Mouse (Mus musculus): ENCODE measurements at regions not wholly inside any gene's neighbourhood (a gene's known extent, or its start where the extent isn't known, plus 50 kb on each side); places are given as distances from the start of the nearest gene placed in this dataset.

DNA sequence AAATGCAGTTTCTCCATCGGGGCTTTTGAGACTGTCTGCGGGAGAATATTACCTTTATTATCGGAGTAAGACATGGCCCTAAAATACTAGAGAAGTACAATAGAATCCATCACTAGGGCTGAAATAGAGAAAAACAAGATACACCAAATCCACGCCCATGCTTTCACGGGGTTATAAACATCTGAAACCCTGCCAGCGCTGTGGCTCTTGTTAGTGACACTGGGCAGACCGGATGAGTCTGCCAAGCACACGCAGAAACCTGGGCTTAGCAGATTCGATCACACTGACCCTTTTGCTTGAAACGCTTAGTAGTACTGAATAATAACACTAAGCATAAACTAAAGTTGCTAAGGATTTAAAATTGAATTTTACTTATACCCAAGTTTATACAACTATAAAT lies 477.6 kb downstream of the Psat1 start:
- DNase-seq, result no peak

DNA sequence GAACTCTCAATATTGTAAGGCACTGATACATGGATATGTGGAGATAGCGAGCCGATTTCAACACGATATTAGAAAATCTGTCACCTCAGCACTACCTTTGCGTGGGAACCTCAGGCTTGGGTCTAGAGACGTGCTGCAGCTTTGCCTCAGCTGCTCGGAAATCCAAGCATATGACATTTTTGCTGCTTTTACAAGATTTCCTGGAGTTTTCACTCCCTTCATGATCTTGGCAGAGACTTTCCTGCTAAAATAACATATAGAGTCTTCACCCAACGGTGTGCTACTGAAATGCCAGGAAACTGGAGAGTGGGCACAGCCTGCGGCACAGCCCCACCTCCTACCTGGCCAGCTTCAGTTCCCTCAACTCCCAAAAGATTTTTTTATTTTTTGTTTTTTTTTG lies 480.4 kb downstream of the Psat1 start:
- no peak for DNase-seq

DNA sequence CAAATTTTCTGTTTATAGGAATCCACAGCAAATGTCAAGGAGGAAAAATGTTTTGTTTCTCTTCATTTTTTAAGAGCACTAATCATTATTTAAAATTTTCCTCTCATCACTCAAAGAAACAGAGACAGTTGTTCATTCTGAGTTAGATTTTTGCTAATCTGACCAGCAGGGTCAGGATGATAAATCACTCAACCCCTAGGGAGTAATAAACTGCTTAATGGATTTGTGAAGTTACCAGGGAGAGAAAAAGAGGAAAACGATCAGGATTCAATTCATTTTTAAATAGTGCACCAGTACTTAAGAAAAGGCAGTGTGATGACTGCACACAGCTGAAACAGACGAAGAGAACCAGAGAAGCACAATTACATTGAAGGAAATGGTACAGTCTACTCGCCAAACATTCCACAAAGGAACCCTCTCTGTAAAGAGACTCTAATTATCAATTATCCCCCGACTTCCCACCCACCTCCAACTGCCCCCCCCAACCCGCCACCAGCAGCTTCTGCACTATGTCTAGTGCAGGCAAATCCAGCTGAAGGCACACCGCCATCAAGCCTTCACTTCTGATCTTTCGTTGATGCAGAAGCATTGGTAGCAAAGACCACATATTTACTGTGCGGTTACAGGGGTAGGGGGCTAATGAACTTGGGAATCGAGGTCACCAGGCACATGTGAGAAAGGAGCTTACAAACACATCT lies 481.9 kb downstream of the Psat1 start:
- no peak for DNase-seq

DNA sequence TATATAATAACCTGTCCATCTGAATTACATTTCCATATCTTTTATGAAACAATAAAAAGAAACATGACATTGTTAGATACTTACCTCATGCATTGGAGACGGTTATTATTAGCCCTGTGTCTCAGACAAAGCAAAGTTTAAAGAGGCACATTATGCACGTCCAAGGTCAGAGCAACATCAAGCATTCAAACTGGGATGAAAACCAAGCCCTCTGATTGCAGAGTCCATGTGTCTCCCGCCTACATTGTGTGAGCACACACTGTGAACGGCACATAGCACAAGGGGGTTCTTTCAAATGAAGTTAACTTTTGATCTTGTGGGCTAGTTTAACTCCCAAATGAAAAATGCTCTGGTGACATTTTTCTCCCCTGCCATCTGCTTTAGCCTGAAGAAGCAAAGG lies 489.3 kb downstream of the Psat1 start:
- no peak for DNase-seq

DNA sequence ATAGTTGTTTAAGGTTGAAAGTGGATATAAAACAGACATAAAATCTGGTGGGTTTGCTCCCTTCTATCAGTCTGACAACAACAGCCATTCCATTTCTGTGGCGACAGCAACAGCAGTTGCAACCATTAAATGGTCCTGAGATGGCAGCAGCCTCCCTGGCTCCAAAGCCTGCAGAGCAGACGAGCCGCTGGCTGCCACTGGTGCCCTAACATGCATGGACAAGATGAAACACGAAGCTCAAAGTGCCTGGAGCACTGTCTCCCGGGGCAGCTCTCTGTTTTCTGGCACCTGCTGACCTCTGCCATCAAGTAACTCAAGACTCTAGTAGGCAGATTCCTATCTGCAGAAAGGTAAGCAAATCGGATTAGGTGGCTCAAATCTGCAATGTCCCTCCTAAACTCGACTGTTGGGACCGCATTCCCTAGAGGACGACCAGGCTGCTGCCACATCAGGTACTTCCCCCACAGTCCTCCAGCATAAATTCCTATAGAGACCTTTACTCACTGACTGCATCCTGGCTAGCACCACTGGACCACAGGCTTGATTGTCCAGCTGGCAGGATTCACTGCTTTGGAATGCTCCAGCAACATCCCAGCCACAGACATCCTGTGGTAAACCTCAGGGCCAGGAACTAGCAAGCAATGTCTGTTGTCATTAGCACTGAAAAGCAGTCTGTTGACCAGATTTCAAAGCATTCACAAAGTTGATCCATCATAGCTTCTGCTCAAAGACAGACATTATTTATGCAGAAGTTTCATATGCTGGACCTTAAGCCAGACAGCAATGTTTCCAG lies 490.0 kb downstream of the Psat1 start:
- DNase-seq, result no peak

DNA sequence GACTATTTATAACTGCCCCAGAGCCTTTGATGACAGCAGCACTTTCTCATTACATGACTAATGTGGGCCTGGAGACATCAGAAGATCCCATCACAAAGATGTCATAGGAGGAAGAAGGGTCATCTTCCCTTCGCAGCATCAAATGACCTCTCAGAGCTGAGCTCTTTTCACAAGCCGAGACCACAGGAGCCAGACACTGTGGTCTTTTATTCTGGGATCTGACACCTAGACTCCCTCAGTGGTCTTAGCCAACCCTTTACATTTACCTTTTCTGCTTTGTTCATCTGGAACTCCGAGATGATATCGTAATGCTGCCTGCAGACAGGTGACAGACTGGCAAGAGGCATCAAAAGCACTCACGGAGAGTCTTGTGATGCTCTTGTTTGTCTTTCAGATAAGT lies 498.1 kb downstream of the Psat1 start:
- no peak for DNase-seq

DNA sequence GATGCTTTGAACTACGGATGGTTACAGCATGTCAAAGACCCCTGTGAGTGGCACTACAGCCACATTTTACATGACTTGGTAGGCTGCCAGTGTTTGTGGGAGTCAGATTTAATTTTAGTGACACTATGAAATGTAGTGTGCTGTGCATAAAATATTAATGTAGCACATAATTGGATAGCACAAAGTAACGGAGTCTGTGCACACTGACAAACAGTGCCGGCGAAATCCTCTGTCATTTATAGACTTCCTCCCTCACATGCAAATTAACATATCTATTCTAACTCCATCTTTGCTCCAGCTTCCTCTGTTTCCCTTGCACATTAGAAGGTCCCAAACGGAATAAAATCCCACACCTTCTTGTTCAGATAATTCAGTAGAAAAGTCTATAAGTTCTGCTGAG lies 515.3 kb downstream of the Psat1 start:
- no peak for DNase-seq

DNA sequence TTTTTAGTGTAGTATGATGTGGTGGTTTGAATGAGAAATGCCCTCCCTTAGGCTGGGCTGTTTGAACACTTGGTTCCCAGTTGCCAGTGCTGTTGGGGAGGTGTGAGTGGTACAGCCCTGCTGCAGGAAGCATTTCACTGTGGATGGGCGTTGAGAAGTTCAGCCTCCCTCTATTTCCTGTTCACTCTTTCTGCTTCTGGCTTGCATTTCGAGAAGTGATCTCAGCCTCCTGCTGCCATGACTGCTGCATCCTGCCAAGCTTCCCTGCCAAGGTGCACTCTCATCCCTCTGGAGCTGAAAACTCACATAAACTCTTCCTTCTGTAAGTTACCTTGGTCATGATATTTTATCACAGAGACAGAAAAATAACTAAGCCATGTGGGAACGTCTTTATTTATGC lies 525.8 kb downstream of the Psat1 start:
- no peak for DNase-seq

DNA sequence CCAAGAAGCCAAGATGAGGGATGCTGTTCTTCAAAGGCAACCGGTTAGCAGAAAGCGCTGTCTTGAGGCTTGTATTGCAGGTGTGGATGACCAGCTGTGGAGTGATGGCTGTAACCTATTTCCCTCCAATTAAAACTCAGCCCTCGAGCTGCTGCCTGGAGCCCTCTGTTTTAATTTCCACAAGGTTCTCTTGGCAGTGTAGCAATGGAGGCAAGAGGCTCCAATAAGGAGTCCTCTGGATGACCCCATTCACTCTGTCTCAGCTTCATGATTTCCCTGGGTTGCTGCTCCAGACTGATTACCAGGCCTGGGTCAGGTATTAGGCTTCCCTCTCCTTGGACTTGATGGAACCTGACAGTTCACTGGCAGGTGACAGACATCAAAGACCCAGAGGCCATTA lies 548.5 kb downstream of the Psat1 start:
- DNase-seq, result no peak

DNA sequence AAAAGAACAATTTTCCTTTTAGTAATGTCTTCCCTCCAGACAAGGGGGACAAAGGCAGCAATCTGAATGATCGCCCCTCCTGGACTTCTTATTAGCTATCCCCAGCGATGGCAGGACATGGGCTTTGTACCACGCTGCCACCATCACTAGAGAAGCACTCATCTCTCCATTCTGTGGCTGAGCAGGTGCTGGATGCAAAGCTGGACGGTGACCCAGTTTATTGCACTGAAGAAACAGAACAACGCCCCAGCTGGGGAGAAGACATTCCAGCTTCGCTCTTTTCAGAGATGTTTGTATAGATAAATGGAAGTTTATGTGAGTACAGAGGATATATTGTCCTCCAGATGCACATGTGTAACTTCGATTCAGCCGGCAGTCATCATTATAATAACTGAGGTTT lies 575.5 kb downstream of the Psat1 start:
- no peak for DNase-seq

DNA sequence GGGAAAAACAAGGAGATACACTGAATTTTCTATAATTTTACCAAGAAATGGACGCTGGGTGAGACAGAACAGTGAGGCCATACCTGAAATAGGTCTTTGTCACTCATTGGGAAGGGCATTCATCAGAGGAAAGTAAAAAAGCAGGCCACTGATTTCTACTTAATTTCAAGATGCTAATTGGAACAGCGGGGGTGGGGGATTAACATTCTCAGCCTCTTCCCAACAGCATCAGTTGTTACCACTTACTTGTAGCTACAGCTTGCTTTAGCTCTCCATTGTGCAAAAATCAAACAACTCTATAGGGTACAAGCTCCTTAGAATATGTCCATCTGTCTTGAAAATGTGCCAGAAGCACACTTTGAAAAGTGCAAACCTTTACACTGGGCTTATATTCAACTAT lies 580.2 kb downstream of the Psat1 start:
- DNase-seq, result no peak

DNA sequence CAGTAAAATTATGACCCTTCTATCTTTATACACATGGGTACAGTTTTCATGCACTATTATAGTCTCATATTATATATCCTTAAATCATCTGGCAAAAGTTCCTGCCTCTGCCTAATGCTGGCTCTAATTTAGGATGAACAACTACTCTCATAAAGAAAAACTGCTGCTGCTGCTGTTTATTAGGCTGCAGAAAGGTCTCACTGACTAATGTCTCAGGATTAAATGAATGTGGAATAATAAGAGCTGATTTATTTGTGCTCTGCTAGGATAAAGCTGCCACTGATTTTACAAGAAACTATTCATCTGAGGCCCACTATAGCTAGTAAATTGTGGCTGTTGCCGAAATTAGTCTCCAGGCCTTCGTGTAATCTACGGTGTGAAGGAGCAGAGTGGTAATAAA lies 590.0 kb downstream of the Psat1 start:
- DNase-seq, result no peak

DNA sequence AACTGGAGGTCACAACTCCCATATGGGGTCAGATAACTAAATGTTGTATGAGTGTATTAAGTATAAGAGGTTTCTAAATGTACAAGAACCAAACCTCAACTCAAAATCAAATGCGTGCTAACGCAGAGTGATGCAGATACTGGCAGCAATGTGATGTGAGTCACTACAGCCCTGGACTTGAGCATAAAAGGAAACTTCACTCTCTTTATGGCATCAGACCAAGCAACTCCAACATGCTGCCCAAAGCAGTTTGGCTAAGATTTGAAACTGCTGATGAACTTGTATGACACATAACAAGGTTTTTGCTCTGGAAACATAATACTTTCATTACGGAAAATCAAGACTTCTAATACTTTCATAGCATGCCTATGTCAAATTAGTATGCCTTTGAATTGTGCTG lies 598.8 kb downstream of the Psat1 start:
- DNase-seq, result no peak

DNA sequence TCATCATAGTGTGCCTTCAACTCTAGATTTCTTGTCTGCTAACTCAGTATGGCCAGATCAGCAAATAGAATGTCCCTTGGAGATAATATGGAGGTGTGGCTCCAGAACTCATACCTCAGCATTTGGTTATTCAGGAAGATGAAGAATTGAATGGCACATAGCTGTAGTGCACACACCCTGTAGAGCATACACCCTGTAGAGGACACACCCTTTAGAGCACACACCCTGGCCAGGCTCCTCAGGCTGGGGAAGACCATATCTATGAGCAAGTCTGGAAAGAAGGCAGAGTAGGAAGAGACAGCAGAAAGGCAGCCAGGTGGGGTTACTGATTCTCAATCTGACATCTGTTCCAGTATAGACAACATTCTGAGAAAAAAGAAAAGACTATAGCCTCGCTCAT lies 604.9 kb downstream of the Psat1 start:
- no peak for DNase-seq

DNA sequence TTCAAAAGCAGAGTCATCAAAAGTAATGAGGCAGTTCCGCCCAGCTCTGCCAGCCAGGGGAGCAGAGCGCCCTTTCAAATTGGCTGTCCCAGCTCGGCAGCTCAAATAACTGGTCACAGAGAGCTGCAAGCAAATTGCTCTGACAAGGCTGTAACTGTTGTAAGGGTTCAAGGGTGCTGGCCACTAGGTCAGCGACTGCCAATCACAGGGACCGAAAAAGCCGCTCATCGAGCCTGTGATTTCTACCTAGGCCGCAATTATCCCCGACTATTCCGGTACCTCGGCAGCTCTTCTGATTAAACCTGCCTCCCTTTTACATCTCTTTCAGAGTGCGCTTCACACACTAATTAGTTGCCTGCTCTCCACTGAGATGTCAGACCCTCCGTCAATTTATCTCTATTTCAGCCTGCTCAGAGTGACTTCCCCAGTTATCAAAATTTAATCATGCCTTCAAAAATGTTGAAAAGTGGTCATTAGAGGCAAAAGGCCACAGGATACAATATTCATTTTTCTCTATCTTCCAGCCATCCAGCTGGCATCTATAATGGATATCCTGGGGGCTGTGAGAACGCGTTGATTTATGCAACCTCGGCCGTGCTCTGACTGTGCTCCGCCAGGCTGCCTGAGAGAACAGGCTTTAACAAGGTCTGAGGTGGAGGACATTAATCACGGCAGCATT lies 606.7 kb downstream of the Psat1 start:
- DNase-seq, result no peak

DNA sequence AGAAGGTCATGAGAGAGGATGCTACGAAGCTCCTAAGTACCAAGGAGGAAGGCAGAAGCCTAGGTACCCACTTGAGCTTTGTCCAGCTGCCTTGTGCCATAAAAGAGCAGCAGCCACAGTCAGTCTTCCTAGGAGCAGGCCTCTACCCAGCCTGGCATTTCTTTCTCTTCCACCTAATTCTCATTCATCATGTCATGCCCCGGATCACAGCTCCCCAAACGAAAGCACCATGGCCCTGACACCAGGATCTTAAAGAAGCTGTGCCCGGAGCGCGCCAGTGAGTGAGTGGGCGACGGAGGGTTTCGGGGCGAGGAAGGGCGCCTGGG lies 607.2 kb downstream of the Psat1 start:
- DNase-seq, result no peak

DNA sequence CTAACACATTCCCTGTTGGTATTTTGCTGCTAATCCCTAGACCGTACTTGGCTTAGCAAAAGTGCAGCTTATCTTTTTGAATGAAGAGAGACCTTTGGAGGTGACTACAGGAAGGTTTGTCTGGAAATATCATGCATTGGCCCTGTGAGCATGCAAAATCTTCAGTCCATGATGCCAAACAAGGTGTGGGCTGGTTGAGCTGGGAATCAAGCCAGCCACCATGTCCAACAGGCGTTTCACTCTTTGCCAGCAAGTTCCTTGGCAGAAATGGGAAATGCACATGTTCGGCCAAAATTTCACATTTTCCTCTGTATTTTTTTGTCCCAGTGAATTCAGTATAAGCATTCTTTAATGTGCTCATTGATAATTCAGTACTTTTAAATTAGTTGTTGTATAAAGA lies 617.0 kb downstream of the Psat1 start:
- DNase-seq, result no peak

DNA sequence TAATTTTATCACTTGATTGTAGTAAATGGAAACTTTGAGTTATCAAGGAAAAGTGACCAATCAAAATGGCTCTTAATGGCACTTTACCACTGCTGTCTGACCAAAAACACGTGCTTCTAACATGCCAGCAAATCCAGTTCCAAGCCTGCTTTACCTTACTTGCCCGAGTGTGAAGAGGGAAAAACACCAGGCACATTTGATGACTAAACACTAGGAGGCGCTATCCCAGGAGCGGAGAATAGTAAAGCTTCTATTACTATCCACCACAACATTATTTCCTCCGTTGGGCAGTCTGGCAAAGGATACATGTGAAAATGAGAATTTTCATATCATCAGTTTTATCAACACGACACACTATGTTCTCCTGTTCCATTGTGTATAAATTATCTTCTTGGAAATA lies 647.7 kb downstream of the Psat1 start:
- no peak for DNase-seq

DNA sequence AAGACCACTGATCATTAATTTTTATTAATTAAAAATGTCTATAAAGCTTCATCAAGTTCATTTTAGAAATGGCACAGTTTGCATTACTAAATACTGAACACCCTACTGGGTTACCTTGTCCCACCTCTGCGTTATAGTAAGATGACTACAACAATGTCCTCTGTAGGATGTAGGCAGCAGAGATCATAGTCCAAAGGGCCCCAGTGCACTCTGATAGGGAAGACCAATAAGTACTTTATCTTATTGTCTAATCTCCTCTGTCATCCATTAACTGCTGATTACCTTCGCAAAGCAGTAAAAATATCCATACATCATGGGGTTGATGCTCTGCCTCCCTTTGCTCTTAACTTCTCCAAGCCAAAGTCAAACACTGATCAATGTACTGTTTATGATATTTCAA lies 662.1 kb downstream of the Psat1 start:
- no peak for DNase-seq

DNA sequence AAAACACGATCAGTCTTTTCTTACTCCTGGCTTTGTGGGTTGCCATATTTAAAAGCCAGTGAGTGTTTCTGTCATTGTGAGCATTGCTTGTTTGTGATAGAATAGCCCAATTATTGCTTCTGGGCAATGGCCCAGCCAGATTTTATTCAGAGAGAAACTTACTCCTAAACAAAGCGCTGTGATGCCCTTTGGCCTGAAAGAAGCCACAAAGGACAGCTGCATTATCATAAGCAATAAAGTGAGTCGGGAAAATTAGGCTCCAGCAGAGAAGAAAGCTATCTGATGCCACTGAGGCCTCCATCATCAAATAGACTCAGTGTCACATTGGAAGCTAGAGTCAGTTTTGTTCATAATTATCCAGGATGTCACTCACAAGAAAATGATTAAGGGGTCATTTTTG lies 644.9 kb upstream of the Tle4 start:
- DNase-seq, result no peak

DNA sequence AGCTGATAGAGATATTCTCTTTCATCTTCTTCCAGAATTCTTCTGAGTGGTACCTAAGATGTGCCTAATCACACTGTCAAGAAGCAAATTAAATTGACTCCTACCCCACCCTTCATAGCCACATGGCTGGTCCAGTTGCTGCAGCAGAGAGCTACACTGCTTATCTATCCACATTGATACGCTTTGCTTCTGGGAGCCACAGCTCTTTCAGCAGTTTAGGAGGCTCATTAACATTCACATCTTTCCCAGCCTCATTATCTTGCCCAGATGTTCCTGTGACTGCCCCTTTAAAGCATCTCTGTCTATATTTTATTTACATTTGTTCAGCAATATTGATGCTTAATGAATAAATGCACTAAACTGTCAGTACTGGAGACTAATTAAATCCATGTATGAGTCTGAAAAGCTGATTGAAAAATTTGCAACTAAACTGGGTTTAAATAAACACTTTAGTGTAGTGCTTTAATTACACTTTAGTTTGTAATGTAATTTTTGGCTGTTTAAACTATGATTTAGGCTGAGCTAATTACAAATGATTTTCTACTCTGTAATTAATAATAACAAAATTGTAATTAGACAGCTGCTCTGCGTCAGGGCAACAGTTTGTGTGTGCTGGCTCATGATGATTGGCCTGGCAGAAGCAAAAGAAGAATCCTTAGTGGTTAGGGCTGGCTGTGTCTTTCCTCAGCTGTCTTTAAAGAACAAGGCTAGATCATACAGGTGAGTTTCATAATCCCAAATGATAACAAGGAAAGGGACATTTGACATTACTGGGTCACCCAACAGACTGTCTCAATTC lies 632.5 kb upstream of the Tle4 start:
- no peak for DNase-seq

DNA sequence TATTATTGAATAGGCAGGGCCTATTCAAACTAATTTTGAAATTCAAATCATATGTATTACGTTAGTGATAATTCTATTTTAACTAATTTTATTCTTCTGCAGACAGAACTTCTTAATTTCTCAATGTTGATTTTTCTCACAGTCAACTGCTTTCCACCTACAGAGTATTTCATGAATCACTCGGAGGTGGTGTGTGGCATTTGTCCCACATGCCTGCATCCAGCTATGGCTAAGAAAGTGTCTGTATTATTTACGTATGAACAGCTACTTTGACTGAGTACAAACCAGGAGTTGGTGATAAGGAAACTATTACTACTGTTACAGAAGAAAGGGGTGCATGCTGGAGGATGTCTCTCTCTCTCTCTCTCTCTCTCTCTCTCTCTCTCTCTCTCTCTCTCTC lies 619.5 kb upstream of the Tle4 start:
- DNase-seq, result no peak

DNA sequence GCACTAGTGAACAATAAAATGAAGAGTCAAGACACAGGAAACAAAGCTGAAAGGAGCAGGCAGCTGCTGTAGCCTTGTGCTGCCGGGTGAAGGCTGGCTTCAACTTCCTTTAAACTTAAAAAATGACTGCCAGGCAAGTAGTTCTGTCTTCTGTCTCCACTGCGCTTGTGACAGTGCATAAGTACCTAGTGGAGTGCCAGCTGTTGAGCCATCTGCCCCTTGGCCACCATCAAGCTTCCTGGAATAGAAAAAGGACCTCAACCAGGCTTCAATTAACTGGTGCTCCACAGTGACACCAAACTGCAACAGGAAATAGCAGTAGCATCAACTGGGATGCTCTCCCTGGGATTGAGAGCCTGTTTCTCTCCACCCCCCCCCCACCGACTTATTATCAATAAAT lies 616.8 kb upstream of the Tle4 start:
- no peak for DNase-seq

DNA sequence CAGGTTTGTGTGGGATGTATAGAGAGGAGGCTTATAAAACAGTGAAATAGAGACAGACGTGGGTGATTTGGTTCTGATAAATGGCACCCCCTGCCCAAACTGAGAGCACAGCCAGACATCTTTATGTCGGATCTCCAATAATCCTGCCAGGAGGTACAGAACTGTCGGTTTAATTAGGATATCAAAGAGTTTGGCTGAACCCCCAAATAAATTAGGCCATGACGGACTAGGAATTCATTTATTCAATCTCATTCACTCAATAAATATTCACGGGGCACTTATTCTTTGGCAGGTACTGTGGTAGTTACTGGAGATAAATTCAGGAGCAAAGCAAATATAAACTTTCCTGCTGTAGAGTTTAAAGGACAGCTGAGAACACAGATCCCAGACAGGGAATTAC lies 615.0 kb upstream of the Tle4 start:
- no peak for DNase-seq

Data from spleen, adult 18-20 months (tissue).